Mouse (Mus musculus) midbrain, embryonic 15.5 days (tissue): ENCODE data around the gene Rps6kl1. TPM values are rescaled to one million over a fixed set of nuclear protein-coding genes. Genes with fewer than 3 reads are reported as not detected.

Experiments used
- ATAC-seq: fragments of 200-750 bp; cut with Nextera tagmentation; replicated peaks from 2 replicates; pipeline ENCODE4 v1.8.0; 2017; ENCODE audit warnings: moderate TSS enrichment
- H3K27ac ChIP-seq: fragments of 300-500 bp; sonication (generic); 2 replicates; pipeline ENCODE4 v1.5.1; 2015; ENCODE audit warnings: mild to moderate bottlenecking, inconsistent platforms
- H3K27me3 ChIP-seq: fragments of 300-500 bp; sonication (generic); replicated peaks from 2 replicates; pipeline ENCODE4 v1.6.1; 2015; ENCODE audit warnings: inconsistent platforms
- H3K36me3 ChIP-seq: fragments of 300-500 bp; sonication (generic); replicated peaks from 2 replicates; pipeline ENCODE4 v1.6.1; 2015; ENCODE audit warnings: inconsistent platforms
- H3K4me1 ChIP-seq: fragments of 300-500 bp; sonication (generic); 2 replicates; pipeline ENCODE4 v1.6.1; 2015; ENCODE audit warnings: inconsistent platforms
- H3K4me2 ChIP-seq: fragments of 300-500 bp; sonication (generic); 2 replicates; pipeline ENCODE4 v1.6.1; 2015; ENCODE audit warnings: inconsistent platforms, mild to moderate bottlenecking, moderate library complexity
- H3K4me3 ChIP-seq: fragments of 300-500 bp; sonication (generic); 2 replicates; pipeline ENCODE4 v1.5.1; 2015; ENCODE audit warnings: mild to moderate bottlenecking, inconsistent platforms
- H3K9ac ChIP-seq: fragments of 300-500 bp; sonication (generic); 2 replicates; pipeline ENCODE4 v1.6.1; 2015; ENCODE audit warnings: mild to moderate bottlenecking, inconsistent platforms
- H3K9me3 ChIP-seq: fragments of 300-500 bp; sonication (generic); 2 replicates; pipeline ENCODE4 v1.6.1; 2016; ENCODE audit warnings: inconsistent platforms
- WGBS: fragments of 180-500 bp; shearing (Covaris S2); methylation state at CpG from one replicate; pipeline ENCODE4 v1.1.7; 2015; ENCODE audit warnings: mixed read lengths; 5-methylcytosine and 5-hydroxymethylcytosine counted together
- polyA plus RNA-seq: library from polyadenylated mRNA; unstranded; fragments of >200 nt; fragmentation: Nextera tagmentation; extraction: Ambion mirVana; gene quantifications from 2 replicates; pipeline ENCODE4 v1.2.1, GENCODE M21; 2015

The Rps6kl1 gene
- polyA plus RNA-seq, 1 experiment from 2014 or later: 38.2 TPM

DNA sequence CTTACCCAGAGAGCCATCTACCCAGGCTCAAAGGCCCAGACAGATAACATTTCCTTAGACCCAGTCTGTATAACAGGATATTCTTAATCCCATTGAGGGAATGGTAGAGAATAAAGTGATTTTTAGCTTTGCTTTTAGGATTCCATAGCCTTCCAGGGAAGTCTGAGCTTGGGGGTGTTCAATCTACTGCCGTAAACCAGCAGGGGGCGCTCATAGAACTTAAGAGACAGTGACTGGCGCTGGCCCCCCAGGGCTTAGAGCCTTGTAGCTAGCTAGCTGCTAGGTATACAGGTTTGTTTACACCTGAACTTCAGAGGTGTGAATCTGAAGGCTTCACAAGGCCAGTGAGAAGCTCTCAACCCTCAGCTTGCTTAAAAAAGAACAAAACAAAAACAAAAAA lies 58.9 kb downstream of the Rps6kl1 start:
- Histone ChIP-seq H3K4me2 (no peak overlapping the region), H3K27me3 (no peaks in the 10 kb centered on the region), H3K36me3 (peaks cover 12% of the 10 kb centered on the region), H3K4me1 (0 out of 2 replicates have a peak, but pooled peaks cover 3% of the 10 kb centered on the region), H3K27ac (no peak overlapping the region), H3K9me3 (no peaks in the 10 kb centered on the region), H3K4me3 (no peak overlapping the region), H3K9ac (no peak overlapping the region)
- WGBS: 6% methylated on average over 3 of the region's 3 CpGs
- no peak for ATAC-seq

DNA sequence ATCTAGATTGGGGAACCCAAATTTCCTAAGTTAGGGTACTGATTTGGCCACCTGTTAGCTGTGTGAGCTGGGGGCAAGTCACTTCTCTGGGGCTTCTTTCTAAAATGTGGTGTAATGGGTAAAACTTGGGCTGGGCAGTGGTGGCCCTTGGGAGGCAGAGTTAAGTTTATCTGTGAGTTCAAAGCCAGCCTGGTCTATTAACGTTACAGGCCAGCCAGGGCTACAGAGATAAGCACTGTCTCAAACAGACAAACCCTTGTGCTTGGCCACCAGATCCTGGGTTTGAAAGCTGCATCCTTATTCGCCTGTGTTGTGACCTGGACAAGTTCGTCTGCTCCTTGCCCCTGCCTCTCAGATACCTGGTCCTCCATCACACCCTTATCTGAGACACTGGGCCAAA lies 59.9 kb downstream of the Rps6kl1 start:
- no peak overlapping the region for H3K27ac ChIP-seq
- no peak overlapping the region for H3K9ac ChIP-seq
- no peaks in the 10 kb centered on the region for H3K27me3 ChIP-seq
- H3K4me2 ChIP-seq: no peak overlapping the region
- ATAC-seq: no peak
- 90% methylated on average over 3 of the region's 3 CpGs for WGBS
- H3K4me3 ChIP-seq: no peak overlapping the region
- no peaks in the 10 kb centered on the region for H3K9me3 ChIP-seq
- H3K36me3 ChIP-seq: peaks cover 12% of the 10 kb centered on the region
- H3K4me1 ChIP-seq: 0 out of 2 replicates have a peak, but pooled peaks cover 3% of the 10 kb centered on the region

GRCm38 (mm10) chr12:85087845-85088244 lies 63.2 kb downstream of the Rps6kl1 start:
- ATAC-seq: no peak
- WGBS: 98% methylated on average over 12 of the region's 12 CpGs
- Histone ChIP-seq H3K4me1 (no peaks in the 10 kb centered on the region), H3K36me3 (peaks cover 12% of the 10 kb centered on the region), H3K27ac (no peak overlapping the region), H3K27me3 (no peaks in the 10 kb centered on the region), H3K4me3 (no peak overlapping the region), H3K4me2 (no peak overlapping the region), H3K9me3 (no peaks in the 10 kb centered on the region), H3K9ac (no peak overlapping the region)

Other genes starting within 250 kb of the Rps6kl1 start
- gene Fcf1, start 180.4 kb downstream of the Rps6kl1 start, polyA plus RNA-seq: 79.5 and 81.8 TPM in 2 replicates
- 34.5 and 36.6 TPM in 2 replicates for gene Arel1, start 180.4 kb downstream of the Rps6kl1 start, polyA plus RNA-seq
- gene Ylpm1, start 154.9 kb downstream of the Rps6kl1 start, polyA plus RNA-seq: 34.8 and 37.0 TPM in 2 replicates
- 1.1 and 1.4 TPM in 2 replicates for gene Prox2, start 40.5 kb downstream of the Rps6kl1 start, polyA plus RNA-seq
- 107 and 109 TPM in 2 replicates for gene Dlst, start 40.4 kb downstream of the Rps6kl1 start, polyA plus RNA-seq
- gene Pgf, start 26.5 kb upstream of the Rps6kl1 start, polyA plus RNA-seq: 7.2 and 8.7 TPM in 2 replicates
- gene Eif2b2, start 68.2 kb upstream of the Rps6kl1 start, polyA plus RNA-seq: 78.2 and 88.8 TPM in 2 replicates
- gene Mlh3, start 119.3 kb upstream of the Rps6kl1 start, polyA plus RNA-seq: 8.1 and 9.5 TPM in 2 replicates
- gene Acyp1, start 137.2 kb upstream of the Rps6kl1 start, polyA plus RNA-seq: 47.4 and 49.2 TPM in 2 replicates
- 1.9 and 2.0 TPM in 2 replicates for gene Zc2hc1c, start 137.3 kb upstream of the Rps6kl1 start, polyA plus RNA-seq
- gene Nek9, start 188.1 kb upstream of the Rps6kl1 start, polyA plus RNA-seq: 11.1 and 11.7 TPM in 2 replicates
- 172 and 173 TPM in 2 replicates for gene Tmed10, start 223.6 kb upstream of the Rps6kl1 start, polyA plus RNA-seq